Mouse (Mus musculus) embryonic facial prominence, embryonic 10.5 days (tissue): Measurements from ENCODE around the gene Arl4c. TPM values are rescaled to one million over a fixed set of nuclear protein-coding genes. Genes with fewer than 3 reads are reported as not detected.

Experiments used
- DNase-seq: peaks from one replicate; pipeline ENCODE4 v3.0.0-alpha.2; 2017; ENCODE audit warnings: low spot score
- H3K27ac ChIP-seq: fragments of 300-500 bp; sonication (generic); replicated peaks from 2 replicates; pipeline ENCODE4 v1.5.1; 2016; ENCODE audit warnings: mild to moderate bottlenecking
- H3K27me3 ChIP-seq: fragments of 300-500 bp; sonication (generic); replicated peaks from 2 replicates; pipeline ENCODE4 v1.6.1; 2016; ENCODE audit warnings: low read depth, mild to moderate bottlenecking; ENCODE audit not compliant: poor library complexity, severe bottlenecking
- H3K36me3 ChIP-seq: fragments of 300-500 bp; sonication (generic); replicated peaks from 2 replicates; pipeline ENCODE4 v1.6.1; 2016; ENCODE audit warnings: mild to moderate bottlenecking, moderate library complexity
- H3K4me1 ChIP-seq: fragments of 300-500 bp; sonication (generic); 2 replicates; pipeline ENCODE4 v1.6.1; 2016
- H3K4me3 ChIP-seq: fragments of 300-500 bp; sonication (generic); 2 replicates; pipeline ENCODE4 v1.5.1; 2016; ENCODE audit warnings: mild to moderate bottlenecking, moderate library complexity
- H3K9me3 ChIP-seq: fragments of 300-500 bp; sonication (generic); 2 replicates; pipeline ENCODE4 v1.6.1; 2016; ENCODE audit warnings: mild to moderate bottlenecking
- WGBS: fragments of 180-500 bp; shearing (Covaris S2); methylation state at CpG from one replicate; pipeline ENCODE4 v1.1.7; 2016; 5-methylcytosine and 5-hydroxymethylcytosine counted together
- polyA plus RNA-seq: library from polyadenylated mRNA; unstranded; fragments of >200 nt; fragmentation: Nextera tagmentation; extraction: Ambion mirVana; gene quantifications from 2 replicates; pipeline ENCODE4 v1.2.1, GENCODE M21; 2016

Arl4c gene
- polyA plus RNA-seq, 1 experiment from 2014 or later, result 15.4 TPM

DNA sequence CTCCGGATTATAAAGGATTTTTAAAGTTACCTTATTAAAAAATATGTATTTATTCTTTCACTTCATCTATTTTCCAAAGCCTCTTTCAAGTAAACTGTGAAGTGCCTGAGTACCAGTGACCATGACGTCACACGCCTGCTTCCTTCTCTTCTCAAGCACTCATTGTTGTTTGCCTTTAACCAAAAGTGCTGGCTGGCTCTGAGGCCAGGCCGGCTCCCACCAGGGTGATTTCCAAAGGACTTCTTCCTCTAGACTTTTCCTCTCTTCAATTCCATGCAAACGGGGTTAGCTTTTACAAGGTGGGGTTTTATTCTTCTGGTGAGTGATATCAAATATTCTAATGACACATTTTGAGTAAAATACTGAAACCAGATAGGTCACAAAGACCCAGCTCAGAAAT lies 2.6 kb downstream of the Arl4c start:
- Histone ChIP-seq H3K4me3 (peak overlapping the region; percentile 85), H3K27me3 (peaks cover 21% of the 10 kb centered on the region), H3K4me1 (peaks cover 33% of the 10 kb centered on the region), H3K9me3 (no peaks in the 10 kb centered on the region), H3K27ac (peak overlapping the region; percentile 96), H3K36me3 (peaks cover 21% of the 10 kb centered on the region)
- WGBS, result 13% methylated on average over 5 of the region's 5 CpGs
- DNase-seq, result peak; percentile 58

DNA sequence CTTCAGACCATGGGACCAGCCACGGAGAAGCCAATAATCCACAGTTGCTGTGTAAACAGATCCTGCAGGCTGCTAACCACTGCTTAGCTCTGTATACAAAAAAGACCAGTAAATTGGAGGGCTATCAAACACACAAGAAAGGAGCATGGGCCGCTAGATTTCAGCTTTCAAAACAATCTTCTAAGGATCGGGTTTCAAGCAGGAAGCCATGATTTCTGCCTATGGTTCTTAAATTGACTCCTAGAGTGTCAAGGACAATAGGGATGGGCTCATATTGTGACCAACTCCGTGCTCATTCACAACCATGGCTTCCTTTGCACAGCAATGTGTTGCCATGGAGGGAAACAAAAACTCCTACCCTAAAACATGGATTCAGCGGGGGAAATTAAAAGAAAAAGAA lies 3.1 kb downstream of the Arl4c start:
- Histone ChIP-seq H3K4me1 (peaks cover 33% of the 10 kb centered on the region), H3K4me3 (peak overlapping the region; percentile 85), H3K36me3 (peaks cover 21% of the 10 kb centered on the region), H3K27me3 (peaks cover 16% of the 10 kb centered on the region), H3K27ac (no peak overlapping the region; the same call in 1 of the 2 replicates), H3K9me3 (no peaks in the 10 kb centered on the region)
- no peak for DNase-seq
- WGBS, result 39% methylated on average over 5 of the region's 5 CpGs

DNA sequence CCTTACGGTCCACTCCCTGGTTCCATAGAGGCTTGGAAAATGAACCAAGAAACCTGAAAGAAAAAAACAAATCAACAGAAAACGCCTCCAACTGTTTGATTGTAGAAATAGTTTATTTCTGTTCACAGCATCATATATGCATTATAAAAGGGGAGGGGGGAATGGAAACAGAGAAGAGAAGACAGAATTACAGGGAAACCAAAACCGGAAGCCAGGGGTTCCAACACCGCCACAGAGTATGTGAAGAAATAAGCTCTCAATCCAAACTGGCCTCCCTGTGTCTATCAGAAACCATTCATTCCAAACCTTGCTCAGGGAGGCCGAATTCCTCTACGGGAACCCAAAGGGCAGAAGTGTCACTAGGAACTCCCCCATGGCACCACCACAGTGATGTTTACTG lies 3.9 kb downstream of the Arl4c start:
- DNase-seq, result no peak
- Histone ChIP-seq H3K27me3 (peaks cover 8% of the 10 kb centered on the region), H3K4me1 (peaks cover 33% of the 10 kb centered on the region), H3K4me3 (peak overlapping the region; percentile 85), H3K36me3 (peaks cover 21% of the 10 kb centered on the region), H3K27ac (no peak overlapping the region), H3K9me3 (no peaks in the 10 kb centered on the region)
- 91% methylated on average over 6 of the region's 6 CpGs for WGBS

DNA sequence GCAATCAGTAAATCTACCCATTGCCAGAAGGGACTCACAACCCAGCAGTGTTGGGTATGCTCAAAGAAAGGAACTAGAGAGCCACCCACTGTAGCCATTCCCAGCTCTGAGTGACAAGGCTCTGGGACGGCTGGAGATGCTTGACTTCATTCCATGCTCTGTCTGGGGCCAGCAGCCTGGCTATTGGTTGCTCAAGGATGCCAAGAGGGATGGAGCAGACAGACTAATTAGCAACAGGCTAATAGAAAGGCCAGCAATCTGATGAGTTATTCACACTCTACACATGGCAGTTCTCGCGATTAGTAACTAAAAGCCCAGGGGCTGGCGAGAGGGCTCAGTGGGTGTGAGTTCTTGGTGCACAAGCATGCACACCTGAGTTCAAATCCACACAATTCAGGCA lies 5.6 kb downstream of the Arl4c start:
- 78% methylated on average over 4 of the region's 4 CpGs for WGBS

DNA sequence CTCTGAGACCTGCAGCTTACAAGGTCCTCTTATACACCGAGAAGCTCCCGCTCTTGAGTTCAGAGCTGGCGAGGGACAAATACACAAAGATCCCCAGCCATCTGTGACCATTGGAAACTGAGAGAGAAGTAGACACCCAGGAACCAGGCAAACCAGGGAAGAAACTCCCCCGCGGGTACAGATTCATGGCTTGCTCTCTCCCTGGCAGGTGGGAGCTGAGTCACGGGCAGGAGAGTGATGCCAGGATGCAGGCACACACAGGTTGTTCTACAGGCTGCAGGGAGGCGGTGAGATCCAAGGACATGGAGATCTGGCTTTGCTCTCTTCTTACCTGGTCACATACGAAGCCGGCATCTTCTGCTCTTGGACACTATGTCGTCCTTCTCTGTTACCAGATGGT lies 7.7 kb downstream of the Arl4c start:
- H3K9me3 ChIP-seq, result no peaks in the 10 kb centered on the region
- no peak overlapping the region for H3K4me3 ChIP-seq
- no peaks in the 10 kb centered on the region for H3K27me3 ChIP-seq
- peaks cover 21% of the 10 kb centered on the region for H3K36me3 ChIP-seq
- H3K27ac ChIP-seq, result no peak overlapping the region
- 88% methylated on average over 10 of the region's 10 CpGs for WGBS
- H3K4me1 ChIP-seq, result peaks cover 26% of the 10 kb centered on the region
- no peak for DNase-seq

More for the DNA sequence above, 5.6 kb downstream of the Arl4c start:
- Histone ChIP-seq H3K9me3 (no peaks in the 10 kb centered on the region), H3K4me3 (no peak overlapping the region), H3K36me3 (peaks cover 21% of the 10 kb centered on the region), H3K27me3 (no peaks in the 10 kb centered on the region), H3K4me1 (peaks cover 25% of the 10 kb centered on the region), H3K27ac (no peak overlapping the region)
- DNase-seq, result no peak

DNA sequence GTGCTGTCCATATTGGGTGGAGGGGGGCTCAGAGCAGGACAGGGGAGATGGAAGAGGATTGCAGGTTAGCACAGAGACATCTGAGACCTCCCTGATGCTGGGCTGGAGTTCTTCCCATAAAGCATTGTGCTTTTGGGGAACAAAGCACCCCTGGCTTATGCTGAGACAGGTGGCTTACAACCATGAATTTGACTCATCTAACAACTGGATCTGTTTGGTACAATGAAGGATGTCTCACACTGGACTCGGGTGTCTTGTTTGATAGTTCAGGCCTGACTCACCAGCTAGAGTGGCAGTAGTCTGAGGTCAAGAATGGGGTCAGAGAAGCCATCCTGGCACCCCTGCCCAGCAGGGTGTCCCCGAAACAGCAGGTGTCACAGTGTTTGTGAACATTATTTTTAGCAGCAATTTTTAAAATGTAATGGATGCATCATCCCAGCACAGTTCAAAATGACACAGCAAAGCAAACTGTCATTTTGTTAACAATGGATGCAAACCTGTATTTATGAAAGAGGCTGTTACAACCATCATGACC lies 9.7 kb downstream of the Arl4c start:
- Histone ChIP-seq H3K27me3 (no peaks in the 10 kb centered on the region), H3K9me3 (no peaks in the 10 kb centered on the region), H3K4me1 (peaks cover 12% of the 10 kb centered on the region), H3K36me3 (peaks cover 9% of the 10 kb centered on the region), H3K4me3 (no peak overlapping the region), H3K27ac (no peak overlapping the region)
- 75% methylated on average over 2 of the region's 2 CpGs for WGBS
- no peak for DNase-seq

DNA sequence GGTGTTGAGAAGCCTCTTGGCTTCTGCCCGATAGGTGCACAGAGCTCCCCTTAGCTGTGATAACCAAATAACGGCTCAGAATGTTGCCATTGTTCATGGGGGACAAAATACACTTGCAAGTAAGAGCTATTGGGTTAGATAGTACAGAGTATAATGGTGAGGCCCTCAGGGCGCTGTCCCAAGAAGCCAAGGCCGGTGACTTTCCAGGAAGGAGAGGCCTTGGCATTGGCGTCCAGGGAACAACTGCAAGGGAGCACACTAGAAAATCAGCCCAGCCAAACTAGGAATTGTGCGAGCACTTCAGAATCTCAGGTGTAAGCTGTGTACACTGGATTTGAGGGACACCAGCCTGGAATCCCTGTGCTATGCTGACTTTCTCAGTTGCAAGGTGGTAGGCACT lies 11.4 kb downstream of the Arl4c start:
- WGBS, result 90% methylated on average over 6 of the region's 6 CpGs
- H3K27me3 ChIP-seq, result no peaks in the 10 kb centered on the region
- DNase-seq, result no peak
- H3K4me3 ChIP-seq, result no peak overlapping the region
- H3K9me3 ChIP-seq, result no peaks in the 10 kb centered on the region
- peaks cover 12% of the 10 kb centered on the region for H3K4me1 ChIP-seq
- no peaks in the 10 kb centered on the region for H3K36me3 ChIP-seq
- no peak overlapping the region for H3K27ac ChIP-seq

DNA sequence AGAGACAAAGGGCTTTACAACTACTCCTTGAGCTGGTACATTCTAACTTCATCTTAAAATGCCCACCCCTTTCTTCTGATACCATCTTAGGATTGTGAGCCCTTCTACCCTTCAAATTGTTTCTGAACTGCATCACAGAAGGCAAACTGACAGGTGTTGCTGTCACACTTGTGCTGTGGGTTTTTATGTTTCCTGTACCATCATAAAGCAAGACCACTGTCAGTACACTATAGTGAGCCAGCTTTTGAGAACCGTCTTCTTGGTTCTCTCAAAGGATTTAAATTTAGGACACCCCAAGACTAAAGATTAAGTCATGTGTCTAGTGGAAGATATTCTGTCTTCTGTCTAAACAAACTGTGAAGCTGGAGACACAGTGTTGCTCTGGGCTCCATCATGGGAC lies 17.3 kb downstream of the Arl4c start:
- H3K27ac ChIP-seq, result no peak overlapping the region
- DNase-seq, result no peak
- no peaks in the 10 kb centered on the region for H3K9me3 ChIP-seq
- no peaks in the 10 kb centered on the region for H3K36me3 ChIP-seq
- 91% methylated on average over 1 of the region's 1 CpGs for WGBS
- H3K4me1 ChIP-seq, result peaks cover under 1% of the 10 kb centered on the region; the same call in 1 of the 2 replicates
- H3K27me3 ChIP-seq, result no peaks in the 10 kb centered on the region
- no peak overlapping the region for H3K4me3 ChIP-seq

DNA sequence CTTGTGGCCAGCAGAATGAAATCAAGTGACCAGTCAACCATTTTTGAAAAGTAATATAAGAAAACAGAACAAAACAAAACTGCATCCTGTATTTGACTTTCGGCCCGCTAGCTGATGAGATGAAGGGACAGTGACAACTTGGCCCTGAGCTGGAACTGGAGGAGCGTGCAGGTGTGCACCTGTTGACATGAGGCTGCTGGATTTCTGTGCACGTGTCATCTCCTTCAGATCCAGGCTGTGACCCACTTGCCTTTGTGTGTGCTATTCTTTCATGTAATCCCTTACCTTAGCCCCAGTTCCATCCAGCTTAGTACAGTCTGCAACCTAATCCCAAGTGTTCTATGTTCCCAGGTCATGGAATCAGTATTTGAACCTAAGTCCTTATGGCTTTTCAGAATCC lies 20.4 kb downstream of the Arl4c start:
- Histone ChIP-seq H3K4me1 (peaks cover 7% of the 10 kb centered on the region; the same call in 1 of the 2 replicates), H3K36me3 (no peaks in the 10 kb centered on the region), H3K4me3 (no peak overlapping the region), H3K9me3 (no peaks in the 10 kb centered on the region), H3K27me3 (no peaks in the 10 kb centered on the region), H3K27ac (no peak overlapping the region)
- WGBS, result 95% methylated on average over 4 of the region's 4 CpGs
- no peak for DNase-seq

DNA sequence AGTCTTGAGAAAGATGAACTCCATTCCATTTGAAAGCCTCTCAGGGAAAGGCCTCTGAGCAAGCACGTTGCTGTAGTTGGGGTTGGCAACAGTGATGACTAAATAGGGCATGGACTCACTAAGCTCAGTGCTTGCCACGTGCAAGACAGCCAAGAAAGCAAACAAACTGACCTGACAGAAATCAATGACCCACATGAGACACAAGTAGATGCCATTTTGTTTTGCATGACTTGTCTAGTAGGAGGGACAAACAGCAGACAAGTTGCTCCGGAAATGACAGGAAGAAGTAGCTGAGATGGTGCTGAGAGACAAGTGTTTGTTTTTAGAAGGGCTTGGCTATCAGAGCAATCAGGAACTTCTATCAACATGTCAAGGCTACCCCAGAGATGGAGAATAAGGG lies 21.2 kb downstream of the Arl4c start:
- WGBS, result 67% methylated on average over 3 of the region's 3 CpGs
- no peak overlapping the region for H3K4me3 ChIP-seq
- H3K36me3 ChIP-seq, result no peaks in the 10 kb centered on the region
- H3K9me3 ChIP-seq, result no peaks in the 10 kb centered on the region
- DNase-seq, result no peak
- no peak overlapping the region for H3K27ac ChIP-seq
- H3K27me3 ChIP-seq, result no peaks in the 10 kb centered on the region
- H3K4me1 ChIP-seq, result peaks cover 7% of the 10 kb centered on the region; the same call in 1 of the 2 replicates

DNA sequence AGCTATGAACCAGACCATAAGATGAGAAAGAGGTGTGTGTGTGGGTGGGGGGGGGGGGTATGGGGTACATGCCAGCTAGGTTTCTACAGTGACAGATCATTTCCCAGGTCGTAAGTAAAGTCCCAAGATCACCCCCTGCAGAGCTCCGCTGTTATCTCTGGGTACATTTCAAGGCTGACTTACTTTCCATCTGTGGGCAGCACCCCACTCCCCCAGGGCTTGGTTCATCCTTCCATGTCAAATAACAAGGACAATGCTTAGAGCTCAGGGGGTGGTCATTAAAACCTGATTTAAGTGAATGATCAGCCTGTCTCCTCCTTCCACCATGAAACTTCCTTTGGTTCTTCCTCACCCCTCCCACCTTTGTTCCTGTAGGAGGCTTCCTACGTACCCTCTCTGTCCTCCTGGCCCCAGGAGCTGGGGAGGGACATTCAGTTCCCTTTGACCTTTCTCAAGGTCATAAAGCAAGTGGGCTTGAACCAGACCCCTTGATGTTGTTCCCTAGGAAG lies 23.7 kb downstream of the Arl4c start:
- no peak overlapping the region for H3K27ac ChIP-seq
- no peak overlapping the region for H3K4me3 ChIP-seq
- H3K27me3 ChIP-seq, result no peaks in the 10 kb centered on the region
- WGBS, result 39% methylated on average over 3 of the region's 3 CpGs
- DNase-seq, result no peak
- H3K4me1 ChIP-seq, result peaks cover 7% of the 10 kb centered on the region; the same call in 1 of the 2 replicates
- no peaks in the 10 kb centered on the region for H3K9me3 ChIP-seq
- H3K36me3 ChIP-seq, result no peaks in the 10 kb centered on the region

DNA sequence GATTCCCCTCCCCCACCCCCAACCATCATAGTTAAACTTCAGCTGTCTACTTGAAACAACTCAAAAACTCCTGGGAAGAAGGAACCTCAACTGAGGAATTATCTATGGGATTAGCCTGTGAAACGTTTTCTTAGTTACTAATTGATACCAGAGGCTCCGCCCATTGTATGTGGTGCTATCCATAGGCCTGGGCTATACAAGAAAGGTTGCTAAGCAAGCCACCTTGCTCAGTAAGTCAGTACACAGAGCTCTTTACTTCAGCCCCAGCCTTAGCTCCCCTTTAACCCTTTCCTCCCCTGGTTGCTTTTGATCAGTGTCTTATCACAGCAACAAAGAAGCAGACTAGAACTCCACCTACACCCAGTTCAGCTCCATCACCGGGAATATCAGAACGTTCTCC lies 31.2 kb downstream of the Arl4c start:
- H3K27me3 ChIP-seq, result peaks cover 28% of the 10 kb centered on the region
- H3K36me3 ChIP-seq, result no peaks in the 10 kb centered on the region
- peaks cover 40% of the 10 kb centered on the region for H3K4me1 ChIP-seq
- 53% methylated on average over 4 of the region's 4 CpGs for WGBS
- DNase-seq, result no peak
- no peak overlapping the region for H3K4me3 ChIP-seq
- no peaks in the 10 kb centered on the region for H3K9me3 ChIP-seq
- no peak overlapping the region for H3K27ac ChIP-seq

DNA sequence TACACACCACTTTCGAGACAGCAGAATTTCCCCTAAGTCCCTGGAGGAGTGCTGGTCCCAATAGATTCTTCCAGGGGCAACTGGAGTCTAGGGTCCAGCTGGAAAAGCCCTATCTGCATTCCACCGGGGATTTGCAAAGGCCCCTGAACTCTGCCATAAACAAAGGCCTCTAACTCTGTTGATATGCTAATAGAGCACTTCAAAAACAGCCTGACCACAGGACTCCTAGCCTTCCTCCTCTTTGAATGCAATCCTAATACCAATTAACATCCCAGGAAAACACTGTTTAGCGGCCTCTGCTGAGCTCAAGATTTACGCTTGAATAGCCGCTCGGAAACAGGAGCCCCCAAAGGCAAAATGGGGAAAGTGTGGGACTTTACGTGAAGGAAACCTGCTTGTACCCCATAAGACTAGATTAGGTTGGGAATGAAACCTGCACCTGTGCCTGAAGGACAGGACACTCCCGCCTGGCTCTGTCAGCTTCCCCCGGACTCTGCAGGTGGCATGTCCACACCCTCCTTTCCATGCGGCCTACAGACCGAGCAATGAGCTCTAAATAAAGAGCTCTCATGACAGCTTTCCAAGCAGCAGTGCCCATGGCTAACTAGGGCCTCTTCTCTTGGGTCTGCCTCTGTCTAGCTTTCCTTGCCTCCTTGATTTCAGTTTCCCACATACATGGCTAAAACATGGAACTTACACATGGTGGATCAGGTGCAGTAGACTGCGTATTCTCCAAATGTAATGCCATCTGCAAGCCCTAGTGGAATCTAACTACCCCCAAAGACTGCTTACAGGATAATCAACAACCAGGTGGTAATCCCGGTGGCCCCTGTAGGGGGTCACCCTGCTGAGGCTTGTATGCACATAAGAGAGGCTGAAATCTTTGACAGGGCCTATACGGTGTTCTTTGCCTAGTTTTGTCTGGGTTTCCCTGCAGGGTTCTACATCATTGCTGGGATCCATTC lies 32.9 kb downstream of the Arl4c start:
- Histone ChIP-seq H3K4me1 (peaks cover 40% of the 10 kb centered on the region), H3K4me3 (peak overlapping the region; percentile 32)
- 13% methylated on average over 14 of the region's 14 CpGs for WGBS

More for the DNA sequence above, 32.9 kb downstream of the Arl4c start:
- Histone ChIP-seq H3K27me3 (peaks cover 28% of the 10 kb centered on the region), H3K36me3 (no peaks in the 10 kb centered on the region), H3K9me3 (no peaks in the 10 kb centered on the region), H3K27ac (peak overlapping the region; percentile 69)
- DNase-seq, result peak; percentile 23
